Mouse (Mus musculus): Measurements from ENCODE around the gene Trim14. TPM values are rescaled to one million over a fixed set of nuclear protein-coding genes. Genes with fewer than 3 reads are reported as not detected.

The Trim14 gene
- polyA plus RNA-seq, 1 experiment from 2014 or later: 2.1 TPM

DNA sequence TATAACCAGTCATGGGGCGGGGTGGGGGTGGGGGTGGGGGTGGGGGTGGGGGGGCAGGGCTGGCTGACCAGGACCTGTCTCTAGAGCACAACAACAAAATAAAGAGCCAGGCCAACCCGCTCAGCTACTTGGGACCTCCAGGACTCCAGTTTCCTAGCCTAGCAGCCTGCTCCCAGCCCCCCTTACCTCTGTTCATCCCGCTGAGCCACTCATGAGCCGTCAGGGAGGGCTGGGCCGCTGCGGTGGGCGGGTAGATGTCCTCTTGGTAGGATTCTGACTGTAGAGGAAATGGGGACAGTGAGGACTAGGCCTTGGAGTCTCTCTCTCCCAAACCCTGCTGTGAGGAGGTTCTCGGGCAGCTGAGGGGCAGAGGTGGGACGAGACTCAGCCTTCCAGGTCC, 5.8 kb upstream of the Trim14 start:
- Histone ChIP-seq H3K9me3 (no peaks in the 10 kb centered on the region), H3K27ac (replicated peaks) (no peak overlapping the region), H3K4me2 (no peak overlapping the region), H3K9ac (no peak overlapping the region), H3K27me3 (peaks cover 20% of the 10 kb centered on the region), H3K4me3 (no peak overlapping the region), H3K36me3 (no peaks in the 10 kb centered on the region), H3K4me1 (replicated peaks) (peaks cover 3% of the 10 kb centered on the region; the same call in 1 of the 2 replicates)
- ATAC-seq (ENCODE audit: low read depth): no peak
- 52% methylated on average over 9 of the region's 9 CpGs for WGBS

DNA sequence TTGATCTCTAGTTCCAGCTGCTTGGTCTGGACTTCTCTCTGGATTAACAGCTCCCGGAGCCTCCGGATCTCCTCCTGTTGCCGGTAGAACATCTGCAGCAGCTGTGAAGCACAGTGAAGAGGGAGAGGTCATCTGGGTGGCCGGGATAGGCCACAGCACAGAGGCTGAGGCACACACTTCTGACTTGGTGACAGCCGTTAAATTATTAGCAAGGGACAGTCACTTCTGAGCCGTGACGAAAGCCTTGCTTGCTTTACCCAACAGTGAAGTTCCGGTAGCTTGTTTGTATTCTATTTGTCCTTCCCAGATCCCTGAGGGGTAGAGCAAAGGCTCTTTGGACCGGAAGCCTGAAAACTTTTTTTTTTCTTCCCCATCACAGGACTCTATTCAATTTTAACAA, 3.2 kb upstream of the Trim14 start:
- no peak for ATAC-seq (ENCODE audit: low read depth)
- no peak overlapping the region for H3K9ac ChIP-seq
- no peak overlapping the region for H3K4me2 ChIP-seq
- H3K9me3 ChIP-seq: no peaks in the 10 kb centered on the region
- 66% methylated on average over 9 of the region's 9 CpGs for WGBS
- H3K27ac ChIP-seq (replicated peaks): no peak overlapping the region
- no peak overlapping the region for H3K4me3 ChIP-seq
- H3K27me3 ChIP-seq: peaks cover 45% of the 10 kb centered on the region
- H3K36me3 ChIP-seq: no peaks in the 10 kb centered on the region
- H3K4me1 ChIP-seq (replicated peaks): peaks cover 17% of the 10 kb centered on the region

DNA sequence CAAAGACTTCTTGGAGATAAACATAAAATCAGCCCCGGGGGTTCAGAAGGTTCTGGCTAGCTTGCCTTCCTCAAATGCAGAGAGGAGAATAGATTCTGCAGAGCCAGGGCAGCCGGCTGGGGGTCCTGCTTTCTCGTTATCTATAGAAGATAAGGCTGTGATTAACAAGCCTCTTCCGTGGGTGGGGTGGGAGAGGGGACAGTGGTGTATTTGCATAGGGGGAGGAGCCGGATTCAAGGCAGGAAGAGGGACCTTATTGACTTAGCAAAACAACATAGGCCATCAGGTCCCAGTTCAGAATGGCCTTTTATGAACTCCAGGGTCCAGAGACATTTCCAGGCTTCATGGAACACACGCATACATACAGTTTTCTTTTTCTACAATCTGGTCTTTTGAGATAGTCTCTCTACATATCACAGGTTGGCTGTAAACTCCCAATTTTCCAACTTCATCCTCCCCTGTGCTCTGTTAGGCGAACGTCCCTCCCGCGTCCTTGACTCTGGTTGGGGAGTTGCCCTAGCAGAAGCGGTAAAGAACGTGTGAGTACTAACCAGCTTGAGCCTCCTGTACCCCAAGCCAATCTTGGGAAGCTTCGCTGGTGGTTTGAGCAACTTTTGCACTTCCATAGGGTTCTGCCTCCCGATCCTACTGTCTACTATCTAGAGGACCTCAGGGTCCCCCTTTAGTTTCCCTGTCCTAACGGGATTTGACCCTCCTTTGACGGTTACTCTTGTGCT, 679 bp downstream of the Trim14 start:
- Histone ChIP-seq H3K27me3 (peaks cover 65% of the 10 kb centered on the region), H3K4me3 (peak overlapping the region; percentile 45), H3K9ac (peak overlapping the region; percentile 62), H3K36me3 (no peaks in the 10 kb centered on the region), H3K9me3 (no peaks in the 10 kb centered on the region), H3K4me1 (replicated peaks) (peaks cover 22% of the 10 kb centered on the region), H3K4me2 (peak overlapping the region; percentile 71), H3K27ac (replicated peaks) (no peak overlapping the region)
- 7% methylated on average over 16 of the region's 16 CpGs for WGBS
- peak; percentile 3; the same call in 1 of the 2 replicates for ATAC-seq (ENCODE audit: low read depth)

DNA sequence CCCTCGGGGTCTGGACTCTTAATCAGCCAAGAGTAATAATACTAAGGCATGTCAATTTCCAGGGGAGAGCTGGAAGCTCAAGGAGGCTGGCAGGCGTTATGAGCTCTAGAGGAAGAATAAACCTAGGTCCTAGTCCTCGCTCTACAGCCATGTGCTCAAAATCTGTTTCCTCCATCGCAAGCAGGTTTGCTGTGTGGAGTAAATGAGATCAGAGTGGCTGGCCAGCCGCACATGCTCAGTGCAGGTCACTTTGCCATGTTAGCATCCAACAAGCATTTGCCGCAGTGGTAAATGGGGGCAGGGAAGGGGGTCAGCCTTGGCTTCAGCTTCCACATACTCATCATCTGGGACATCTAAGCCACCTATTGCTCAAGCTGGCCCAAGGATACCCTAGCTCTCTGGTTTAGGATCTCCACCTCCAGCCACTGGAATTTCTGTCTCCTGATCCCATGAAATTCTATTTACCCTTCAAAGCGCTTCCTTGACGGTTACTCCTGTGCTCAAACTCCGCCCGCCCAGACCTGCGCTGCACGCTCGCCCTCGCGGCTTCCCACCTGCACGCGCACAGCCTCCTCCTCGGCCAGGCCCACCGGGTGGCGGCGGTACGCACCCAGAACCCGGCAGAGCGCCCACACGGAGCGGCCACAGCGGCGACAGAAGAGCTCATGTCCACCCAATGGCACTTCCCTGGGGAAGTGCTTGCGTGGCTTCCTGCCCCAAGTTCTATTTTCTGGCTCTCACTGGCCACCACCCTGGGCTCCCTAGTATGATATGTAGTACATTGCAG, 1.8 kb downstream of the Trim14 start:
- no peak for ATAC-seq (ENCODE audit: low read depth)
- Histone ChIP-seq H3K4me2 (peak overlapping the region; percentile 52), H3K27me3 (peaks cover 65% of the 10 kb centered on the region), H3K9ac (no peak overlapping the region), H3K36me3 (no peaks in the 10 kb centered on the region), H3K9me3 (no peaks in the 10 kb centered on the region), H3K4me3 (peak overlapping the region; percentile 24), H3K27ac (replicated peaks) (no peak overlapping the region), H3K4me1 (replicated peaks) (peaks cover 22% of the 10 kb centered on the region)
- WGBS: 12% methylated on average over 29 of the region's 29 CpGs

DNA sequence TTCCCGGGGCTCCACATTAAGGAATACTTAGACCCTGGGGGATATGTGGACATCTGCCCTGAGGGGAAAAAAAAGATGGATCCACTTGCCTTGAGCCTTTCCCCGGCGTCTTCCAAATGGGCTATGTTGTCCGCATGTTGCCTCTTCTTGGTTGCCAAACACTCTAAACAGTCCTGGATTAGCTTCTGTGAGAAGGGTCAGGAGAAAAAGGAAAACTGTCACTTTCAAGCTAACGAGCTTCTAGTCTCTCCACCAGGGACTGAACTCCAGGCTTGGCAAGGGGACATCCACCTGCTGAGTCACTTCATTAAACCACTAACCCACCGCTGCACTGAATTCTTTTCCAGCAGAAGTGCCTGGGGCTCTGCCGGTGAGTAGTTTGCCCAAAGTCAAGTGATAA, 3.0 kb downstream of the Trim14 start:
- no peak overlapping the region for H3K4me2 ChIP-seq
- H3K9ac ChIP-seq: no peak overlapping the region
- H3K4me1 ChIP-seq (replicated peaks): peaks cover 22% of the 10 kb centered on the region
- no peak overlapping the region for H3K27ac ChIP-seq (replicated peaks)
- no peaks in the 10 kb centered on the region for H3K9me3 ChIP-seq
- H3K27me3 ChIP-seq: peaks cover 56% of the 10 kb centered on the region
- no peaks in the 10 kb centered on the region for H3K36me3 ChIP-seq
- no peak for ATAC-seq (ENCODE audit: low read depth)
- WGBS: 77% methylated on average over 7 of the region's 7 CpGs
- no peak overlapping the region for H3K4me3 ChIP-seq

DNA sequence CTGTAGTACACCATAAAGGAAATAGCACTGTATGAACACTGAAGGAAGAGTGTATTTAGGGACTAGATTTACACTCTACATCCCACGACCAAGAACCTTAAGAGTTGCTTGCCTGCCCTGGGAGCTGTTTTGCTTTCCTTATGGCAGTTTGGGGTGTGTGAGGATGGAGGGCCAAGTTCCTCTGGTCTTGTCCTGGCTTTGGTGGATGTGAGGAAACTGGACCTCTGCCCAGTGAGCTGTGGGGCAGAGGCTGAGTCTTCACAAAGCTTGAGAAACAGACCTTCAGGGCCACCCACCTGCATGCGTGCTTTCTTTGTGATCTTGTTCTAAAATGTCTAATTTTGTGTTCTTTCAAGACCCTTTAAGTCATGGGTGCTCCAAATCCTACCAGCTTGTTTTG, 3.4 kb downstream of the Trim14 start:
- Histone ChIP-seq H3K4me3 (no peak overlapping the region), H3K27ac (replicated peaks) (no peak overlapping the region), H3K27me3 (peaks cover 52% of the 10 kb centered on the region), H3K36me3 (no peaks in the 10 kb centered on the region), H3K4me1 (replicated peaks) (peaks cover 25% of the 10 kb centered on the region), H3K9ac (no peak overlapping the region), H3K4me2 (no peak overlapping the region), H3K9me3 (no peaks in the 10 kb centered on the region)
- 84% methylated on average over 2 of the region's 2 CpGs for WGBS
- no peak for ATAC-seq (ENCODE audit: low read depth)

DNA sequence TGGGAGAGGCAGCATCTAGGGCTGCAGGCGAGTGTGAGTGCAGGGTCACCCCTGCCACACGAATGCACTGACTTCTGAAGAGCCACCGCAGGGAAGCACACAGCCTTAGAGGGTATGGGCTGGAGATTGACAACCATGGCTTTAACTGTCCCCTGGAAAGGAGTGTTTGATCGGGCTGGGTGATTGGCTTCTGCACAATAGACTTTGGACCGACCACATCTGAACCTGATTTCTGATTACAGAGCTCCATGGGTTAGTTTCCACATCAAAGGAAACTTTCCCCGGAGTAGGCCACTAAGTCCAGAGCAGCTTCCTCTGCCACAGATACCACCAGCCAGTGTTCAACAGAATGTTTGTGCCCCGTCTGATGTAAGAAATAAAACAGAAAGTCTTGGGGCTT, 6.2 kb downstream of the Trim14 start:
- Histone ChIP-seq H3K9ac (no peak overlapping the region), H3K27ac (replicated peaks) (no peak overlapping the region), H3K27me3 (peaks cover 25% of the 10 kb centered on the region), H3K4me1 (replicated peaks) (peaks cover 17% of the 10 kb centered on the region), H3K4me2 (no peak overlapping the region), H3K9me3 (no peaks in the 10 kb centered on the region), H3K4me3 (no peak overlapping the region), H3K36me3 (no peaks in the 10 kb centered on the region)
- ATAC-seq (ENCODE audit: low read depth): no peak
- WGBS: 43% methylated on average over 7 of the region's 7 CpGs

DNA sequence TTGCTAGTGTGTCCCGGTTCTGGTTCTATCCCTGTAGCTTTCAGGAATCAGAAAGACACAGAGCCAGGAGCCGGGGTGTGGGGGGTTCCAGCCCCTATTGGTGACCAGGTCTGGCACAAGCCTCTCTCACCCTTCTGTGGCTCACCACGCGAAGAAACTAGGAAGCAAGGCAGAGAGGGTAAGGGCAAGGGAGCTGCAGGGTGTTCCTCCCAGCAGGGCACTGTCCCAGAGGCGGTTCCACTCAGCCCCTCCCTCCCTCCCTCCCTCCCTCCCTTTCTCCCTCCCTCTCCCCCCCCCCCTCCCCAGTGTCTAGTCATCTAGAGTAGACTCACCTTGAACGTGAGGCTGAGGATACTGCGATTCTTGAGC, 8.4 kb downstream of the Trim14 start:
- Histone ChIP-seq H3K9ac (no peak overlapping the region; the same call in 1 of the 2 replicates), H3K4me1 (replicated peaks) (peaks cover 8% of the 10 kb centered on the region), H3K27me3 (peaks cover 3% of the 10 kb centered on the region), H3K27ac (replicated peaks) (no peak overlapping the region), H3K9me3 (no peaks in the 10 kb centered on the region), H3K36me3 (no peaks in the 10 kb centered on the region), H3K4me3 (peak overlapping the region; percentile 20), H3K4me2 (peak overlapping the region; percentile 49)
- peak; percentile 32; the same call in 1 of the 2 replicates for ATAC-seq (ENCODE audit: low read depth)
- WGBS: 6% methylated on average over 6 of the region's 7 CpGs

DNA sequence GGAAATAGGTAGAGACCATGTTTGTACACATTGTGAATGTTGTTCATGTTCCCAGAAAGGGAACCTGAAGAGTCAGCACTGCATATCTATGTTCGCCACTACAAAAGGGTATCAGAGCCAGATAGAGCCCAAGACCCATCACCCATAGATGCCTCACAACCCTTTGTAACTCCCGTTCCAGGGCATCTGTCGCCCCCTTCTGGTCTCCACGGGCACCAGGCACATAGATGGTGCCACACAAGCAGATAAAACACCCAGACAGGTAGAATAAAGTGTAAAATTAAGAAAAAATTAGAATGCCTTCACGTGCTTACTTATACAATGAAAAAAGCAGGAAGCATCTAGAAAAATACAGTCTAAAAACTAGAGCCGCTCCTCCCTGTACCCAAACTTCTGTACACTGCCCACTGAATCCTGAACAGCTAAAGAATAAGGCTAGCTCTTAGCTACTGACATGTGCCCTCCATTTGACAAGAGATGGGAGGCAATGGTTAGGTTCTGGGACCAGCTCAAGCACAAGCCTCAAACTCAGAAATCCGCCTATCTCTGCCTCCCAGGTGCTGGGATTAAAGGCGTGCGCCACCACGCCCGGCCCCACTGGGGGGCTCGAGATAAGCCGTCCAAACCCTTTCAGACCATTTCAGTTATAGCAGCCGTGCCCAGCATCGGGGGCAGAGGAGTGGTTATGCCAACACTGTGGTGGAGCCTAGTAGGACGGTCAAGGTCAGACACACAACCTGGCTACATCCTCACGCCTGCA, 9.0 kb downstream of the Trim14 start:
- Histone ChIP-seq H3K9me3 (no peaks in the 10 kb centered on the region), H3K27ac (replicated peaks) (no peak overlapping the region), H3K4me2 (peak overlapping the region; percentile 49), H3K27me3 (no peaks in the 10 kb centered on the region; the same call in 1 of the 2 replicates), H3K4me1 (replicated peaks) (peaks cover 8% of the 10 kb centered on the region), H3K4me3 (peak overlapping the region; percentile 20), H3K36me3 (no peaks in the 10 kb centered on the region), H3K9ac (no peak overlapping the region)
- ATAC-seq (ENCODE audit: low read depth): 0 out of 2 replicates have a peak, but pooled peaks have one; percentile 40
- WGBS: 38% methylated on average over 17 of the region's 17 CpGs

DNA sequence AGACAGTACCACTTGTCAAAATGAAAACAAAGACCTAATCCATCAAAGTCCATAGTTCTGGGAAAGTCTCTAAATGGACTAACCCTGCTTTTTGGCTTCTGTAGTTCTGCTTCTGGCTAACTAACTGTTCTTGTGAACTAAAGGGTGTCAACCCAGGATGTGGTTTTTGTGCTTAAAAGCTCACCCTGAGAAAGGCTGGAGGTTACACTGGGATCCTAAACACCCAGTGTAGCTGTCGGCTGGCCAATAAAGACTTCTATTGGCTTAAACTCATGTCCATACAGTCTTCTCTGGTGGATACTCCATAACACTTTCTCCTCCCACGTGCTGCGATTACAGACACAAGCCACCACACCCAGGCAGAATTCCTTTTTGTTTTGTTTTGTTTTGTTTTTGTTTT, 9.7 kb downstream of the Trim14 start:
- no peak for ATAC-seq (ENCODE audit: low read depth)
- no peak overlapping the region for H3K4me3 ChIP-seq
- H3K4me1 ChIP-seq (replicated peaks): peaks cover 8% of the 10 kb centered on the region
- no peak overlapping the region for H3K27ac ChIP-seq (replicated peaks)
- WGBS: 89% methylated on average over 3 of the region's 3 CpGs
- no peaks in the 10 kb centered on the region; the same call in 1 of the 2 replicates for H3K27me3 ChIP-seq
- H3K4me2 ChIP-seq: no peak overlapping the region
- no peaks in the 10 kb centered on the region for H3K36me3 ChIP-seq
- H3K9ac ChIP-seq: no peak overlapping the region
- no peaks in the 10 kb centered on the region for H3K9me3 ChIP-seq

DNA sequence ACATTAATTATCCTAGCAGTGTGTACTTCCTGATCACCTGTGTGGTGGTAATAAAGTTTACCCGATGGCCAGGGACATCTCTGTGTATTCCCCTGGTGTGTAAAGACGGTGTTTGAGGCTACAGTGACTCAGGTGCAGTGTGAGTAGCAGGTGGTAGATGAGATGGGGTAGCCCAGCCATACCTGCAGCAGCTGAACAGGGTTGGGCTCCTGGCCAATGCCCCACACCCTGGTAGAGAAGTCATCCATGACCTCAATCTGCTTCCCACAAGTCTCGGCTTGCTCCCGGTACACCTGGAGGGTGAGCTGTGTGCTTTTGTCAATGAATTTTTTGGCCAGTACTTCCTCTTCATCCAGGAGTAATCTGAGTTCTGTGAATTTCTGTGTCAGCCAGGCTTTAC, 12.6 kb downstream of the Trim14 start:
- H3K9ac ChIP-seq: no peak overlapping the region
- H3K4me2 ChIP-seq: no peak overlapping the region
- H3K4me1 ChIP-seq (replicated peaks): peaks cover 8% of the 10 kb centered on the region
- H3K27me3 ChIP-seq: no peaks in the 10 kb centered on the region
- H3K36me3 ChIP-seq: no peaks in the 10 kb centered on the region
- no peaks in the 10 kb centered on the region; the same call in 1 of the 2 replicates for H3K9me3 ChIP-seq
- WGBS: 90% methylated on average over 4 of the region's 4 CpGs
- no peak overlapping the region for H3K4me3 ChIP-seq
- ATAC-seq (ENCODE audit: low read depth): no peak
- no peak overlapping the region for H3K27ac ChIP-seq (replicated peaks)

DNA sequence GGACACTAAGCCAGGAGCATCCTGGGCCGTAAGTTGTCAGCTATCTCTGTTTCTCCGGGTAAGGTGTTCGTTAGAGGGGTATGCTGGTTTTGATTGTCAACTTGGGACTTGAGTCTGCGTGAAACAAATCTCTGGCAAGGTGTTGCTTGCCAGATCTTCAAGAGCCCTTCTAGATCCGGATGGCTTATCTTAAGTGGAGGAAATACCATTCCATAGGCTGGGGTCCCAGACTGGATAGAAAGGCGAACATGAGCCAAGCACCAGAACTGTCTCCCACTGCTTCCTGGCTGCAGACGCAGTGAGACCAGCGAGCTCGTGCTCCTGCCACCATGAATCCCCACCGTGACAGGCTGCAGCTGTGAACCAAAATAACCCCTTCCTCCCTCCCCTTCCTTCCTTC, 14.5 kb downstream of the Trim14 start:
- no peaks in the 10 kb centered on the region for H3K27me3 ChIP-seq
- 84% methylated on average over 10 of the region's 10 CpGs for WGBS
- H3K9me3 ChIP-seq: no peaks in the 10 kb centered on the region; the same call in 1 of the 2 replicates
- H3K4me2 ChIP-seq: no peak overlapping the region
- H3K9ac ChIP-seq: no peak overlapping the region
- H3K27ac ChIP-seq (replicated peaks): no peak overlapping the region
- no peak for ATAC-seq (ENCODE audit: low read depth)
- no peak overlapping the region for H3K4me3 ChIP-seq
- no peaks in the 10 kb centered on the region for H3K36me3 ChIP-seq
- no peaks in the 10 kb centered on the region for H3K4me1 ChIP-seq (replicated peaks)
